26 mouse cellular contexts compared by ENCODE assay signal in the genomic region with DNA sequence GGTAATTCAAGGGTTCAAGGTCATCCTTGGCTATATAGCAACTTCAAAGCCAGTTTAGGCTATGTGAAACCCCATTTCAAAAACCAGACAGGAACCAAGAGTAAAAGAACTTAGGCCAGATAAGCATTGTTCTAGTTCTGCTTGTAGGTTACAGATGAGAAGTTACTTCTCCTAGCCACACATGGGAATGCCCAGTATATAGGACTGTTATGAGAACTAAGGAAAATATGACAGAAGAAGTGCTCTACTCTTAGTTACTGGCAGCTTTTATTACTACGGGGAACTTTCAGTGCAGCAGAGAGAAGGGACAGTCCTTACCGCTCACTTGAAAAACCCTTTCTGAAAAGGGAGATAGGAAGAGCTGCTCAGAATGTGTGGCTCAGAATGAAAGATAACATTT.
DNase-seq lines count a peak whose midpoint lies in the region; ATAC-seq and TF ChIP-seq lines count a peak whose summit lies in the region.
"Had no signal": no experiment of that assay in that cellular context is flagged by ENCODE, and none has a peak within 500 bp of the region (broad histone marks: within the 10 kb centered on the region; RNA-seq: fewer than 3 reads in every experiment).

No protein-coding gene starts in this region.

- H3K4me1 ChIP-seq in CH12.LX (ENCODE audit: control insufficient read depth in 1 of 2, insufficient read depth in 2 of 2) = peaks cover 6 to 30% of the 10 kb centered on the region in 2 experiments; a peak in 3 of 4 replicates
- H3K4me1 ChIP-seq in midbrain, embryonic 16.5 days (ENCODE audit: control insufficient read depth, insufficient read depth, low read length) = no peaks in the 10 kb centered on the region
- no peaks in the 10 kb centered on the region for H3K4me1 ChIP-seq in intestine, embryonic 16.5 days (ENCODE audit: control insufficient read depth, insufficient read depth, low read length)
- H3K4me1 ChIP-seq: embryonic facial prominence, embryonic 13.5 days; embryonic facial prominence, embryonic 15.5 days; forebrain, embryonic 10.5 days; forebrain, embryonic 12.5 days had no signal

- 0 out of 2 replicates have a peak, but pooled peaks have one; percentile 4 for ATAC-seq in common myeloid progenitor, adult 5-6 weeks (replicated peaks; ENCODE audit: low read depth, poor library complexity, severe bottlenecking)
- ATAC-seq in megakaryocyte progenitor cell, adult 5-6 weeks (replicated peaks; ENCODE audit: poor library complexity) = peak; percentile 26; the same call in 1 of the 2 replicates
- ATAC-seq in midbrain, embryonic 16.5 days = no peak
- ATAC-seq in intestine, embryonic 16.5 days = no peak
- ATAC-seq: activated CD4-positive, CD25-positive, alpha-beta regulatory T cell, adult 4 months; CD4-positive, CD25-positive, alpha-beta regulatory T cell, adult 4 months; forebrain, embryonic 14.5 days; forebrain, embryonic 16.5 days; Patski had no signal

- no peaks in the 10 kb centered on the region for H3K9me3 ChIP-seq in CH12.LX (replicated peaks; ENCODE audit: low read length)
- no peaks in the 10 kb centered on the region for H3K9me3 ChIP-seq in midbrain, embryonic 16.5 days (replicated peaks; ENCODE audit: control insufficient read depth, low read length, poor library complexity, severe bottlenecking)
- H3K9me3 ChIP-seq in intestine, embryonic 16.5 days (ENCODE audit: control insufficient read depth, low read length) = no peaks in the 10 kb centered on the region
- H3K9me3 ChIP-seq: embryonic facial prominence, embryonic 13.5 days; embryonic facial prominence, embryonic 15.5 days; forebrain, embryonic 10.5 days; forebrain, embryonic 12.5 days had no signal

- H3K27ac ChIP-seq in CH12.LX (ENCODE audit: insufficient read depth, low read depth) = no peak overlapping the region
- H3K27ac ChIP-seq in midbrain, embryonic 16.5 days (ENCODE audit: low read length) = no peak overlapping the region
- no peak overlapping the region for H3K27ac ChIP-seq in intestine, embryonic 16.5 days (ENCODE audit: low read length)
- H3K27ac ChIP-seq: embryonic facial prominence, embryonic 13.5 days; embryonic facial prominence, embryonic 15.5 days; forebrain, embryonic 10.5 days; forebrain, embryonic 12.5 days had no signal

- peak; percentile 58 for DNase-seq in CH12.LX (ENCODE audit: extremely low read depth)
- DNase-seq in gastrocnemius, postnatal 10 days = no peak
- DNase-seq: adrenal gland, adult 8-10 months; adrenal gland, postnatal 14 days; adrenal gland, postnatal 36 days; B cell, adult 2 months; cerebellum, adult 11-12 months; cerebellum, adult 2 months; cerebellum, adult 9-10 months; cerebellum, postnatal 10 days; cerebellum, postnatal 25 days; embryo, embryonic 11 days had no signal

- TF ChIP-seq POLR2A in CH12.LX (IDR thresholded peaks at IDR 0.05; ENCODE audit: low read depth, low read length) = no peak

- dilution Hi-C loops in CH12.LX (cut with MboI; ENCODE audit: extremely low pct_ligation_motif_present, extremely low pct_unique_long_range_greater_than_20kb, low sequenced_read_pairs) = no loop called here

- peak; percentile 85 for TF ChIP-seq EP300 in CH12.LX (IDR thresholded peaks at IDR 0.05; ENCODE audit: low read length)

- no peak for TF ChIP-seq CTCF in CH12.LX (conservative IDR thresholded peaks at IDR 0.05 in 1 of 2, IDR thresholded peaks at IDR 0.05 in 1 of 2; ENCODE audit: low read depth in 2 of 2, low read length in 2 of 2)

- no peaks in the 10 kb centered on the region for H3K36me3 ChIP-seq in CH12.LX (replicated peaks in 1 of 2; ENCODE audit: control insufficient read depth in 1 of 2, insufficient read depth in 1 of 2, low read length in 1 of 2)
- H3K36me3 ChIP-seq in midbrain, embryonic 16.5 days (ENCODE audit: control insufficient read depth, insufficient read depth, low read length) = no peaks in the 10 kb centered on the region
- no peaks in the 10 kb centered on the region for H3K36me3 ChIP-seq in intestine, embryonic 16.5 days (ENCODE audit: control insufficient read depth, insufficient read depth, low read length)
- H3K36me3 ChIP-seq: embryonic facial prominence, embryonic 13.5 days; embryonic facial prominence, embryonic 15.5 days; forebrain, embryonic 10.5 days; forebrain, embryonic 12.5 days had no signal

- in situ Hi-C loops in CH12.LX (cut with MboI; ENCODE audit: low pct_ligation_motif_present, low pct_unique_long_range_greater_than_20kb, low sequenced_read_pairs) = no loop called here

- no peak overlapping the region; the same call in 1 of the 2 replicates for H3K4me2 ChIP-seq in CH12.LX (ENCODE audit: insufficient read depth, low read depth, poor library complexity, severe bottlenecking)
- no peak overlapping the region for H3K4me2 ChIP-seq in midbrain, embryonic 16.5 days (ENCODE audit: low read length)
- H3K4me2 ChIP-seq in intestine, embryonic 16.5 days (ENCODE audit: low read depth, low read length) = no peak overlapping the region
- H3K4me2 ChIP-seq: embryonic facial prominence, embryonic 13.5 days; embryonic facial prominence, embryonic 15.5 days; forebrain, embryonic 12.5 days had no signal

- H3K9ac ChIP-seq in CH12.LX (ENCODE audit: insufficient read depth, low read depth) = no peak overlapping the region
- H3K9ac ChIP-seq in midbrain, embryonic 16.5 days (ENCODE audit: low read depth, low read length) = no peak overlapping the region
- H3K9ac ChIP-seq in intestine, embryonic 16.5 days (ENCODE audit: low read depth, low read length) = no peak overlapping the region
- H3K9ac ChIP-seq: embryonic facial prominence, embryonic 13.5 days; embryonic facial prominence, embryonic 15.5 days; forebrain, embryonic 12.5 days had no signal

- no peaks in the 10 kb centered on the region for H3K27me3 ChIP-seq in CH12.LX (replicated peaks)
- H3K27me3 ChIP-seq in midbrain, embryonic 16.5 days (ENCODE audit: control insufficient read depth, insufficient read depth, low read depth, low read length) = no peaks in the 10 kb centered on the region
- H3K27me3 ChIP-seq in intestine, embryonic 16.5 days (replicated peaks; ENCODE audit: control insufficient read depth, insufficient read depth, low read length) = no peaks in the 10 kb centered on the region; the same call in 1 of the 2 replicates
- H3K27me3 ChIP-seq: embryonic facial prominence, embryonic 13.5 days; embryonic facial prominence, embryonic 15.5 days; forebrain, embryonic 12.5 days; Patski had no signal

- 97% methylated on average over 2 of the region's 2 CpGs for WGBS in midbrain, embryonic 16.5 days
- 88% methylated on average over 2 of the region's 2 CpGs for WGBS in intestine, embryonic 16.5 days

- no peak overlapping the region for H3K4me3 ChIP-seq in CH12.LX (replicated peaks in 1 of 3; ENCODE audit: low read depth in 2 of 3, low read length in 2 of 3, poor library complexity in 1 of 3)
- no peak overlapping the region for H3K4me3 ChIP-seq in midbrain, embryonic 16.5 days (ENCODE audit: low read depth, low read length)
- H3K4me3 ChIP-seq in intestine, embryonic 16.5 days (ENCODE audit: low read length) = no peak overlapping the region
- H3K4me3 ChIP-seq: embryonic facial prominence, embryonic 13.5 days; embryonic facial prominence, embryonic 15.5 days; erythroblast, embryonic 14.5 days; forebrain, embryonic 10.5 days; forebrain, embryonic 12.5 days had no signal

- no peak for TF ChIP-seq RAD21 in CH12.LX (IDR thresholded peaks at IDR 0.05; ENCODE audit: low read depth, low read length)

- H3K79me2 ChIP-seq in CH12.LX (replicated peaks; ENCODE audit: control insufficient read depth, extremely low read depth, insufficient read depth, poor library complexity, severe bottlenecking) = no peaks in the 10 kb centered on the region

TF ChIP-seq in CH12.LX, 34 proteins besides CTCF, POLR2A, EP300 and RAD21:
- TF ChIP-seq NRF1 (IDR thresholded peaks at IDR 0.05; ENCODE audit: low read depth, low read length) = no peak
- peak; percentile 35; the same call in 1 of the 2 replicates for TF ChIP-seq ZNF384 (IDR thresholded peaks at IDR 0.05; ENCODE audit: low read depth, low read length)
- TF ChIP-seq TCF12 (IDR thresholded peaks at IDR 0.05; ENCODE audit: low read depth, low read length) = peak; percentile 38; the same call in 1 of the 2 replicates
- TF ChIP-seq JUND (conservative IDR thresholded peaks at IDR 0.05; ENCODE audit: low read depth, low read length) = peak; percentile 67; the same call in 1 of the 2 replicates
- TF ChIP-seq JUN (IDR thresholded peaks at IDR 0.05; ENCODE audit: insufficient read depth, low read depth, low read length) = peak; percentile 76; the same call in 1 of the 2 replicates
- TF ChIP-seq ELF1 (IDR thresholded peaks at IDR 0.05; ENCODE audit: low read depth, low read length) = no peak
- peak; percentile 73; the same call in 1 of the 2 replicates for TF ChIP-seq ETS1 (conservative IDR thresholded peaks at IDR 0.05; ENCODE audit: low read depth, low read length)
- TF ChIP-seq IRF4 (IDR thresholded peaks at IDR 0.05; ENCODE audit: low read depth, low read length) = peak; percentile 80
TF ChIP-seq in CH12.LX: peak in this region for 6.

Comparison
In these comparisons a context has a peak if more than half of its experiments do, and no peak if none do; other contexts are left out.
1. ATAC-seq: peak in common myeloid progenitor, adult 5-6 weeks (single experiment) and megakaryocyte progenitor cell, adult 5-6 weeks (single experiment); none in midbrain, embryonic 16.5 days (single experiment) and intestine, embryonic 16.5 days (single experiment).